Mouse (Mus musculus): ENCODE data around the gene Myf5. TPM values are rescaled to one million over a fixed set of nuclear protein-coding genes. Genes with fewer than 3 reads are reported as not detected.

Gene Myf5
- 0.09 TPM in 1 of 2 replicates, not detected in the other for polyA plus RNA-seq (2012; rRNA removed)

DNA sequence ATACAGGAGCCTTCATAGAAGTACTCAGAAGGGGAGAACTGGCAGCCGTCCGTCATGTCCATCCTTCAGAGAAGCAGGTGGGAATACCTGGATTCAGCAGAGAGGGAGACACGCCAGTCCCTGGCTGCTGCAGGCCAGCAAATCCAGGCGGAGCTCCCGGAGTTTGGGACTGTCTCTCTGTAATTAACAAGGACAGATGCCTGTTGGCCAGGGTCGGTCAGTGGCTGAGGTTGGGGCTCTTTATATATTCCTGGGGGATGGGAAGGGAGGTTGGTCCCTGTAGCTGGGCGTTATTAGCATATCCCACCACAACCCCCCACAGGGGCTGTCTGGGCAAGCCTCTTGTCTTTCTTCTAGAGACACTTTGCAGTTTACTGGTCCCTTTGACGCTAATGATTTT lies at the start of gene Myf5:
Gene Myf5 (minus strand): TSS at position 265 of the 400 bp plus-strand sequence.
- Histone ChIP-seq H3K27ac (ENCODE audit: insufficient read depth, low read depth, low read length) (no peak within 1 kb of the TSS), H3K36me3 (ENCODE audit: control insufficient read depth, insufficient read depth, low read length) (no peaks in the 10 kb centered on the region), H3K4me3 (ENCODE audit: insufficient read depth, low read depth, low read length) (no peak within 1 kb of the TSS), H3K4me1 (ENCODE audit: control insufficient read depth, insufficient read depth, low read length) (no peaks in the 10 kb centered on the region), H3K27me3 (replicated peaks; ENCODE audit: control insufficient read depth, insufficient read depth, low read length) (0 out of 2 replicates have a peak, but pooled peaks cover 1% of the 10 kb centered on the region)
- WGBS: 51% methylated on average over 8 of the region's 8 CpGs
- DNase-seq: no peak
- TF ChIP-seq CTCF (conservative IDR thresholded peaks at IDR 0.05; ENCODE audit: insufficient read depth, insufficient read length, low read depth, low read length) (no peak), POLR2A (IDR thresholded peaks at IDR 0.05; ENCODE audit: low read depth, low read length) (no peak)

DNA sequence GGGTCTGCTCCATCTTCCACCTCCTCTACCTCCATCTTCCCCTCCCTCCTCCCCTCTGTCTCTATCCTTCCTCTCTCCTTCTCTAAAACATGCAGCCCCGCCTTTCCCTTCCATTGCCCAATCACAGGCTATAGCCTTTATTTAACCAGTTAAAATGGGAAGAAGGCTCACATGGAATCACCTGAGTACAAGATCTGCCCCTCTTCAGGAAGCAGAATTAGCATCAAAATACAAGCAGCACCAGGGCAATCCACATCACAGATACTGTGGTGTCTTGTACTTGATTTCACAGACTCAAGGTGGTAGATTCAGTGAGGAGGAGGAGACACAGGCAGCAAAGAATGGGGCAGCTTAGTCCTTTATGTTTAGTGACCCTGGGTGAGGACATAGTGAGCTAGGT lies 42.8 kb upstream of the Myf5 start:
- Histone ChIP-seq H3K36me3 (ENCODE audit: control insufficient read depth, insufficient read depth, low read length) (no peaks in the 10 kb centered on the region), H3K4me3 (ENCODE audit: insufficient read depth, low read depth, low read length) (no peak overlapping the region), H3K27me3 (replicated peaks; ENCODE audit: control insufficient read depth, insufficient read depth, low read length) (no peaks in the 10 kb centered on the region), H3K27ac (ENCODE audit: insufficient read depth, low read depth, low read length) (no peak overlapping the region), H3K4me1 (ENCODE audit: control insufficient read depth, insufficient read depth, low read length) (no peaks in the 10 kb centered on the region)
- 80% methylated on average over 1 of the region's 1 CpGs for WGBS
- TF ChIP-seq POLR2A (IDR thresholded peaks at IDR 0.05; ENCODE audit: low read depth, low read length) (no peak), CTCF (conservative IDR thresholded peaks at IDR 0.05; ENCODE audit: insufficient read depth, insufficient read length, low read depth, low read length) (no peak)
- no peak for DNase-seq

DNA sequence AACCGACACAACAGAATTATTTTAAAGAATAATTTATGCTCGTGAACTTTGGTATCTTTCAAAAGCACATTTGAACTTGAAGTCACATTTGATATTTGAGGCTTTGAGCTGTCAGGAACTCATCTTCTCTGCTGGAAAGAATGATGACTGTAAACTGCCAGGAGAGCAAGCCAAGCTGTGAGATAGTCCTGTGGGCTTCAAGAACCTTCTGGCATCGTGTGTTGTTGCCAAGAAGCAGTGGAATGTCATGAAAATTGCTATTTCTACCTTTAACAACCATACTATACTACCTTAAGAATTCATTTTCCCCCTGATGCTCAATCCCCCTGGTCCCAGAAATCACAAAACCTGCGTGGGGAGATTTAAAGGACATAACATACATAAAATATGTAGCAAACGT lies 33.3 kb upstream of the Myf5 start:
- Histone ChIP-seq H3K4me1 (ENCODE audit: control insufficient read depth, insufficient read depth, low read length) (no peaks in the 10 kb centered on the region), H3K36me3 (ENCODE audit: control insufficient read depth, insufficient read depth, low read length) (no peaks in the 10 kb centered on the region), H3K27ac (ENCODE audit: insufficient read depth, low read depth, low read length) (no peak overlapping the region), H3K27me3 (replicated peaks; ENCODE audit: control insufficient read depth, insufficient read depth, low read length) (no peaks in the 10 kb centered on the region), H3K4me3 (ENCODE audit: insufficient read depth, low read depth, low read length) (no peak overlapping the region)
- 58% methylated on average over 5 of the region's 5 CpGs for WGBS
- no peak for DNase-seq
- TF ChIP-seq CTCF (conservative IDR thresholded peaks at IDR 0.05; ENCODE audit: insufficient read depth, insufficient read length, low read depth, low read length): no peak
- no peak for TF ChIP-seq POLR2A (IDR thresholded peaks at IDR 0.05; ENCODE audit: low read depth, low read length)

DNA sequence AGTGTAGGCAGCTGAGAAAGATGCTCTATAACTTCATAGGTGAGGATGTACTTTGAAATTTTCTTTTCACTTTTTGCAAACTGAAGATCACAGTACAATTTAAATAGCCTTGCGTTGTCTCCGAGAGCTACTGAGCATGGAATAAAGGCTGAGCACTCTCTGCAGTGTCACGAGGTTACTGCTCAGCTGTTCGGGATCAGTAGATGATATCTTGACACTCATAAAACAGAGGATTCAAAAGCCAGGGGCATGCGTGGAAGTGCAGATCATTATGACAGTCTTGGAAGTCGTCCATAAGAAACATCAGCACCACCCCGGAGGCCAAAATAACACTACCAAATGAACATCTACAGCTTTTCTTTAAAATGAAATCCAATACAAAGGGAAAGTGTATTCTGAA lies 30.7 kb upstream of the Myf5 start:
- Histone ChIP-seq H3K27ac (ENCODE audit: insufficient read depth, low read depth, low read length) (no peak overlapping the region), H3K27me3 (replicated peaks; ENCODE audit: control insufficient read depth, insufficient read depth, low read length) (no peaks in the 10 kb centered on the region), H3K4me1 (ENCODE audit: control insufficient read depth, insufficient read depth, low read length) (no peaks in the 10 kb centered on the region), H3K4me3 (ENCODE audit: insufficient read depth, low read depth, low read length) (no peak overlapping the region), H3K36me3 (ENCODE audit: control insufficient read depth, insufficient read depth, low read length) (no peaks in the 10 kb centered on the region)
- peak; percentile 21 for DNase-seq
- 48% methylated on average over 7 of the region's 7 CpGs for WGBS
- TF ChIP-seq CTCF (conservative IDR thresholded peaks at IDR 0.05; ENCODE audit: insufficient read depth, insufficient read length, low read depth, low read length): no peak
- no peak for TF ChIP-seq POLR2A (IDR thresholded peaks at IDR 0.05; ENCODE audit: low read depth, low read length)

DNA sequence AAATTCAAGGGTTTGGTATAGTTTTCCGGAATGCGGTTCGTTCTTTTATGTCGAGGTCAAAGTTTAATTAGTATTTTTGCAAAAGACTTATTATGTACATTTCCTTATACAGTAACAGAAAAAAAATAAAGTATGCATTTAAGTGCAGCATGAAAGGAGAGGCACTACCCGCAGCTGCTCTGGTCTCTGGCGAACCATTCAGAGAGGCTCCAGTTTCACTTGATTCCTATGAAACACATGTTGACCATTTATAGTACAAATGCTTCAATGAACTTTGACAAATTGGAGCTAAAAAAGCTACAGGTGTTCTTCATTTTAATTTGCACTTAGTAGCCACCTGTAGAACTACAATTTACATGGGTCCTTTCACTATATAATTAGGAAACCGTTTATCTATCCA lies 28.8 kb upstream of the Myf5 start:
- no peak for DNase-seq
- TF ChIP-seq CTCF (conservative IDR thresholded peaks at IDR 0.05; ENCODE audit: insufficient read depth, insufficient read length, low read depth, low read length): no peak
- no peak for TF ChIP-seq POLR2A (IDR thresholded peaks at IDR 0.05; ENCODE audit: low read depth, low read length)
- H3K4me1 ChIP-seq (ENCODE audit: control insufficient read depth, insufficient read depth, low read length): no peaks in the 10 kb centered on the region
- H3K4me3 ChIP-seq (ENCODE audit: insufficient read depth, low read depth, low read length): no peak overlapping the region
- no peak overlapping the region for H3K27ac ChIP-seq (ENCODE audit: insufficient read depth, low read depth, low read length)
- 69% methylated on average over 7 of the region's 7 CpGs for WGBS
- no peaks in the 10 kb centered on the region for H3K27me3 ChIP-seq (replicated peaks; ENCODE audit: control insufficient read depth, insufficient read depth, low read length)
- no peaks in the 10 kb centered on the region for H3K36me3 ChIP-seq (ENCODE audit: control insufficient read depth, insufficient read depth, low read length)

DNA sequence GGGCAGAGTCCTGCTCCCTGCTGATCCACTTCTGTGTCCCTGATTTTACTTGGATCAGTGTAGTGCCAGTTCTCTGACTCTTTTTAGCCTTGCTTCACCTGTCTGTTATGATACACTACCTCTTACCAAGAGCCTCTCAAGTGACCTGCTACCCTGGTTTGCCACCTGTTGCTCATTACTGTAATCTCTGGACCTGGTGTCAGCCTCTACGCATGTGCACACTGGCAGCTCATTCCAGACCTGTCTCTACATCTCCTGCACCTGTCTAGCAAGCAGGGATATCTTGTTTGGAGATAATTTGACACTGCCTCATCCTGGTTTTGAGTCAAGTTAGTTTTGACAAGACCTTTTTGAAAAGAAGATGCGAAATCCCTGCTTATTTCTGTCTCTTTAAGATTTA lies 20.5 kb upstream of the Myf5 start:
- Histone ChIP-seq H3K4me3 (ENCODE audit: insufficient read depth, low read depth, low read length) (no peak overlapping the region), H3K36me3 (ENCODE audit: control insufficient read depth, insufficient read depth, low read length) (no peaks in the 10 kb centered on the region), H3K27me3 (replicated peaks; ENCODE audit: control insufficient read depth, insufficient read depth, low read length) (no peaks in the 10 kb centered on the region), H3K4me1 (ENCODE audit: control insufficient read depth, insufficient read depth, low read length) (no peaks in the 10 kb centered on the region), H3K27ac (ENCODE audit: insufficient read depth, low read depth, low read length) (no peak overlapping the region)
- 90% methylated on average over 2 of the region's 2 CpGs for WGBS
- DNase-seq: no peak
- TF ChIP-seq POLR2A (IDR thresholded peaks at IDR 0.05; ENCODE audit: low read depth, low read length) (no peak), CTCF (conservative IDR thresholded peaks at IDR 0.05; ENCODE audit: insufficient read depth, insufficient read length, low read depth, low read length) (no peak)

DNA sequence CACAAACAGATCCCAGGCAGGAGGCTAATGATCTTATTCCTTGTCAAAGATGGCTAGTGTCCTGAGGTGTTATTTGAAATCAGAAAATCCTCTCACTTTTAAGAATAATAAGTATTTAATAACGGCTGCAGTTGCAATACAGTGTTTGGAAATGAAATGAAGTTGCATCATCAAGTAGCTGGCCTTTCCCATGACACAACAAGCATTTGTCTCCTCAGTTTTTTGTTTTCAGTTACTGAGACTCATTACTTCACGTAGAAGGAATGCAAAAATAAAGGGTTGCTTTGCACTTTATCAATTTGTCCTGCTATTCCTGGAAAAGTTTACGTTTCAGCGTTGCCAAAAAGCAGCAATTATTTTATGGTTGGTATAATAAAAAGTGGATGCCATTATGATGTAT lies 17.5 kb upstream of the Myf5 start:
- no peak for DNase-seq
- Histone ChIP-seq H3K27ac (ENCODE audit: insufficient read depth, low read depth, low read length) (no peak overlapping the region), H3K36me3 (ENCODE audit: control insufficient read depth, insufficient read depth, low read length) (no peaks in the 10 kb centered on the region), H3K4me3 (ENCODE audit: insufficient read depth, low read depth, low read length) (no peak overlapping the region), H3K4me1 (ENCODE audit: control insufficient read depth, insufficient read depth, low read length) (no peaks in the 10 kb centered on the region), H3K27me3 (replicated peaks; ENCODE audit: control insufficient read depth, insufficient read depth, low read length) (no peaks in the 10 kb centered on the region)
- 66% methylated on average over 4 of the region's 4 CpGs for WGBS
- TF ChIP-seq CTCF (conservative IDR thresholded peaks at IDR 0.05; ENCODE audit: insufficient read depth, insufficient read length, low read depth, low read length) (no peak), POLR2A (IDR thresholded peaks at IDR 0.05; ENCODE audit: low read depth, low read length) (no peak)

DNA sequence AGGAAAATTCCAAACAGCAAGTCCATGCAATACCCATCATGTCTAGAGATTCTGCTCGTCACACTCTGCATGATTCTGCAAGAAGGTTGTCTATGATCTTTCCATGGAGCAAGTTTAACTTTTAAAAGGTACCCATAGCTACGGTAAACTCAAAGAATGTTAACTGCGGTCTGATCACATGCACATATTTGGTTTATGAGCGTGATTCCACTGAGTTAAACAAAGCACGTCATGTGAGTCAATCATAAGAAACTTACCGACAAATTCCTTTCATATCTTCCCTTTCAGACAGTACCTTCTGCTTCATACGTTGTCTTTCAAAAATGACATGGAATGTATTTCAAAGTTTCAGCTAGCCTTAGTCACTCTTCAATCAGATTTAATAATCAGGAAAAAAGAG lies 16.3 kb upstream of the Myf5 start:
- H3K4me3 ChIP-seq (ENCODE audit: insufficient read depth, low read depth, low read length): no peak overlapping the region
- no peaks in the 10 kb centered on the region for H3K27me3 ChIP-seq (replicated peaks; ENCODE audit: control insufficient read depth, insufficient read depth, low read length)
- WGBS: 91% methylated on average over 7 of the region's 7 CpGs
- no peak overlapping the region for H3K27ac ChIP-seq (ENCODE audit: insufficient read depth, low read depth, low read length)
- no peaks in the 10 kb centered on the region for H3K4me1 ChIP-seq (ENCODE audit: control insufficient read depth, insufficient read depth, low read length)
- TF ChIP-seq CTCF (conservative IDR thresholded peaks at IDR 0.05; ENCODE audit: insufficient read depth, insufficient read length, low read depth, low read length): no peak
- TF ChIP-seq POLR2A (IDR thresholded peaks at IDR 0.05; ENCODE audit: low read depth, low read length): no peak
- no peaks in the 10 kb centered on the region for H3K36me3 ChIP-seq (ENCODE audit: control insufficient read depth, insufficient read depth, low read length)
- DNase-seq: no peak
